Mouse (Mus musculus) erythroblast, embryonic 14.5 days (primary cell): ENCODE data around the gene Gabrr3.

Experiments used
- GATA1 ChIP-seq: IDR thresholded peaks from 2 replicates; pipeline ENCODE4 v1.6.1; 2012; ENCODE audit warnings: low read length, inconsistent platforms, mixed read lengths
- TAL1 ChIP-seq: IDR thresholded peaks from 3 replicates; pipeline ENCODE4 v1.6.1; 2012; ENCODE audit warnings: low read length, inconsistent platforms, mixed read lengths

GRCm38 (mm10) chr16:59427960-59428359 is 20.8 kb downstream of the Gabrr3 start:
- no peak for TF ChIP-seq TAL1
- TF ChIP-seq GATA1 = no peak
